Mouse (Mus musculus) mesoderm, embryonic 11.5 days (tissue): ENCODE measurements around the gene Ldlrap1.

ENCODE experiments used
- DNase-seq: peaks from one replicate; pipeline ENCODE4 v3.0.0-alpha.2; 2012; ENCODE audit warnings: low read depth, low spot score

The Ldlrap1 gene

DNA sequence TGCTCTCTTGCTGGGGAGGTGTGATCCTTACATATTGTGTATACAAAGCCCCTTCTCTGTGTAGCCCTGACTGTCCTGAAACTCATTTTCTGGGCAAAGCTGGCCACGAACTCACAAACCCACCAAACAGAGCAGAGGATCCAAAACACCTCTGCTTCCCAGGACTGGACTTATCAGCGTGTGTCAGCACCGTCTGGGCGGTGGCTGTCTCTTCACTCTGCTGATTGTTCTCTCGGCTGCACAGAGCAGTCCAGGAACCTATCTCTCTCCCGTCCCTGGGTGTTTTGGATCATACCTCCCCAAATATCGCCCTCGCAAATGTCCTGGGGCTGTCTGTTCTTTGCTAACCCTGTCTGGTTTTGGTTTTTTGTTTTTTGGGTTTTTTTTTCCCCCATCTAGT lies 48.3 kb downstream of the Ldlrap1 start:
- no peak for DNase-seq

DNA sequence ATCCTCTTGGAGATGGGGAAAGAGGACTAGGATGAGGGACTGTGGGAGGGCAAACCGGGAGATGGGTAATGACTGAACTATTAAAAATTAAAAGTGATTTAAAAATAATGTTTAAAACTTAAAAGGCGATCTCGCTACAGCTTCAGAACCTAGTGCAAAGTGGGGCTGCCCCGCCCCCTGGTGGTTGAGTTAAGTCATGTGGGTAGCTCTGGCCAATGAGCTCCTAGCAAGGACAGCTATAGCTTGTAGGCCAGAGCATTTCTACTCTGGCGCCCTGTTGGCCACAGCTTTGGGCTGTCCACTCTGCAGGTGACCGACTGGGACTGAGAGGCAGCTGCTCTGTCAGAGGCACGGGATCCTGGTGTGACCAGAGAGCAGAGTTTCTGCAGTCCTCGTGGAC lies 53.9 kb downstream of the Ldlrap1 start:
- DNase-seq, result peak; percentile 82

DNA sequence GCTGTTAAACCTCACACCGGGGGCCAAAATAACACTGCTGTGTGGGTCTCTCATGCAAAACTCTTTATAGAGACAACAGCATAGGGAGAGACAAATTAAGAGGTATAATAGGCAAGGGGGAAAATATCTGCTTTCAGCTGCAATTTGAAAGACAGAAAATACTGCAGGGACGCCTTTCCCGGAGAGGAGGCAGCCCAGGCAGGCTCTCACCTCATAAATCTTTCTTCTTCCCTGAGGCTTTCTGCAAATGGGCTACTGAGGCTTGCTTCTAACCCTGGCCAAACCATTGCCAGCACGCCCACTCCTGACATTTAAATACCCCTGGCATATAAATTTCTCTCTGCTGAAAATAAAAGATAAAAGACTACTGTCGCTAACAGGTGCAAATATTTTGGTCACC lies 62.5 kb downstream of the Ldlrap1 start:
- no peak for DNase-seq

DNA sequence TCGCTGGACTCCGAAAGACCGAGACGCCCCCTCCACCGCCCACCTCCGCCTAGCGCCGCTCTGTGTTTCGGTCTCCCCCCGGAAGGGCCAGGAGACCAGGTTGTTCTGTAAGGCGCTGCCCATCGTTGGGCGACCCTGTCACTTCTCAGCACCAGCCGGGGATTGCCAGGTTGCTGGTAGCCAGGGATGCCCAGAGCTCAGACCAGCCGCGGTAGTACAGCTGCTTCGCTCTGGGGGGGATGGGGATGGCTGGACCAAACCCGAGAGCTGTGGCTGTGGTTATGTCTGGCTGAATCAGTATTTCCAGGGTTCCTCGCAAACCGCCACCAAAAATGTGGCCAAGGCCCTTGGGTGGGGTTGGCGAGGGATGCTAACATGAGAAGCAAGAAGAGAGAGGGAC lies 63.2 kb downstream of the Ldlrap1 start:
- DNase-seq, result no peak

DNA sequence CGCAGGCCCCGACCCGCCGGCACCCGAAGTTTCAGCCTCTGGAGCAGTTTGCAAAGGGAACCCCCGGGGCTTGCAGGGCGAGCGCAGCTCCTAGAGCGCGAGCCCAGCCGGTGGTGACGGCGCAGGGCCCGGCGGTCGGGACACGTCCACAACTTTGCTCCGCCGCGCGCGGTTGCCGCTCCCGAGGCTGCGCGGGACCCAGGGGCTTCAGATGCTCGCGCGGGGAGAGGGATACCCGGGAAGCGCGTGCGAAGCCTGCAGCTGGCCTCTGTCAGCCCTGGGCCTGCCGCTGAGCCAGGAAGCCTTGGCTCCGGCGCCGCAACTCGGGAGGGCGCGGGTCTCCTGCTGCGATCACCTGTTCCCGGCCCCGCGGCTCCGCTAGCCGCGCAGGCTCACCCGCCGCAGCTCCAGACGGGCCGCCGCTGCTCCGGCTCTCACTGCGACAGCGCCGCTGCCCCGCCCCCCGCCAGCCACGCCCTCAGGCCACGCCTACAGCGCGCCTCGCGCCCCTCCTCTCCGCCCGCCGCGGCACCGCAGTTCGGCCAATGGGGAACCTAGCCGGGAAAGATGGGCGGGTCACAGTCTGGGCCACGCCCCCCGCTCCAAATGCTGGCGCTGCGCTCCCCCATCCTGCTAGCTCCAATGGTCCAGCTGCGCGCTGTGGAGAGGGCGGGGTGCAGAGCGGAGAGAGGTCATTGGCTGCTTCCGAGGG lies 63.8 kb downstream of the Ldlrap1 start, which contains the start of gene Man1c1:
Man1c1 (minus strand) TSS at position 456 of the 712 bp plus-strand sequence.
- DNase-seq, result peak; percentile 99

DNA sequence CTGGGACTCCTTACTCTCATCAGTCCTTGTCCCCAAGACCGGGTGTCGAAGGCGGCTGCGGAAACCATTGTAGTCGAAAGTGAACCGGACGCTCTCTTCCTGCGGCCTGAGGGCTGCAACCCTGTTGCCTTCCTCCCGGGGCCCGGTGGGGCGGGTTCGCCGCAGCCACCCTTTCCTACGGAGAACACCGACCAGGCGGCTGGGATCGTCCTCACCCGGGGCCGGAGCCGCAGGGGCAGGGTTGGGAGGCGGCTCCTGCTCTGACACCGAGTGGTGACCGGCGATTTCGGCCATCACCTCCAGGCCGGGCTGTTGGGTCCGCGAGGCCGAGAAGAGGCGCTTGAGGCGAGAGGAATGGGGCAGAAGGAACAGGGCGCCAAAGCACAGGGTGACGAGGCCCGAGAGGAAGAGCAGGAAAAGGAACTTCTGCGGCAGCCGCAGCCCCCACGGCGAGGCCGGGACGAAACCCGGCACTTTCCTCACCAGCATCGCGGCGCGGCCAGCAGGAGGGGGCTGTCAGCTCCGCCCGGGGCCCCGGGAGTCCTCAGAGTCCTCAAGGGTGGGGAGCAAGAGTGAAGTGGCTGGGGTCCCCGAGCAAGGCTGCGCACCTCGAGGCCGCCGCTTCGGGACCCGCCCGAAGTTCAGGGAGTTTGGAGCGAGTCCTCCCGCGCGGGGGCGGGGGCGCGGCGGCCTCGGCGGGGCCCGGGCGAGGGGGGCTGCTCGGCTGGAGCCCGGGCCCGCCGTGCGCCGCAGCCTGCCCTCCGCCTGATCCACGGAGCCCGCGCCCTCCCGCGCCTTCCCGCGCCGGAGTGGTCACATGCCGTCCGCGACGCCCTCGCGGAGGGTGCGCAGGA lies 64.6 kb downstream of the Ldlrap1 start:
- no peak for DNase-seq

DNA sequence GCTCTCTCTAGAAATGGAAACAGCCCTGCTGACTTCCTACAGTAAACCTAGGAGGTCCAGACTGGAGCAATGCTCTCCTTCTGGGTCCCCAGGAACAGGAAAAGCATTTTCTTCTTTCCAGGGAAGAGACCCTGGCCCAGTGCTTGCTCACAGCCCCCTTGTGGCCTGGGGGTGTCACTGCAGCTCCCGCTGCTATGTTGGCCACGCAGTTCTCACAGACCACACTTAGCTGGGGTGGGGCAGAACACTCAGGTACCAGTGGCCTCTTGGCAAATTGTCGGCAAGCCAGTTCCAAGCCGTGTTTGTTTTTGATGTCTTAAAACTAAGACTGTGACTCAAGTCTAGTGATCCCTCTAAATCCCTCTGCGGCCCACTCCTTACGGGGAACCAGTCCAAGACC lies 65.9 kb downstream of the Ldlrap1 start:
- peak; percentile 84 for DNase-seq

DNA sequence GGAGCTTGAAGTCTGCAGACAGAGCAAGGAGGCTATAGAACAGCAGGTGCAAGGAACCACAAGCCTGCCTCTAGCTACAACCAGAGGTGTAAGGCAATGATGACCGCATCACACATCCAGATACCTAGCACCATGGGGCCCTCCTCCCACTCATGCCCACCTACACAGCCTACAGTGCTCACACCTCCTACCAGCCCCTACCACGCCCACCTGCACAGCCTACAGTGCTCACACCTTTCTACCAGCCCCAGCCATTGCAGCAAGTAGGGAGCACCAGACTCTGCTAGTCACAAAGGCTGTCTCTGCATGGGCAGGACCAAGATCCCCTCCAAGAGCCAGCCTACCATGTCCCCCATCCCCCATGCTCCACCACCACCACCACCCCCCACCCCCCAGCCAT lies 66.9 kb downstream of the Ldlrap1 start:
- no peak for DNase-seq

DNA sequence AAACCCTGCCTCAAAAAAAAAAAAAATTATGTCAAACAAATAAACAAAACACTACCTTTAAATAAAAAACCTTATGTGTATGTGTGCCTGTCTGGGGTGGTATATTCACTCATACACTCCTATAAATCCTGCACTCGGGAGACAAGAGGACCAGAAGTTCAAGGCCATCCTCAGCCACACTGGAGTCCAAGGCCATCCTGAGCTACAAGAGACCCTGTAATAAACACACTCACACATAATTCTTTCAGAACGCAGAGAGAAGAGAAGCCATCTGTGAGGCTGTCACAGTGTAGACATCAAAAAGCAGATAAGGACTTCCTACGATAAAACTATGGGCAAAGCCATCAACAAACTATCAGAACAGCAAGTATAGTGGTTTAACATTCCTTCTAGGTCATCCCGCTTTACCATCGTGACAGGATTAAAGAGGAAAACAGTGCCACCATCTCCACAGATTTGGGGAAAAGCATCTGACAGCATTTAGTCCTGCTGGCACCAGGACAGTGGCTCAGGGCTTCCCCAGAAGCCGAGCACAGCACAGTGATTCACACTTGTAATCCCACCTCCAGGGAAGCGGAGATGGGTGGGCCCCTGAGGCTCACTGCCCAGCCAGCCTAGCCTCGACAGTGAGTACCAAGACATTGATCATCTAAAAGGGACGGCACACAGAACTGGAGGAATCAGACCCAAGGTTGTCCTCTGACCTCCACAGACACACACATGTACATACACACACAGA lies 74.5 kb downstream of the Ldlrap1 start:
- DNase-seq, result no peak

DNA sequence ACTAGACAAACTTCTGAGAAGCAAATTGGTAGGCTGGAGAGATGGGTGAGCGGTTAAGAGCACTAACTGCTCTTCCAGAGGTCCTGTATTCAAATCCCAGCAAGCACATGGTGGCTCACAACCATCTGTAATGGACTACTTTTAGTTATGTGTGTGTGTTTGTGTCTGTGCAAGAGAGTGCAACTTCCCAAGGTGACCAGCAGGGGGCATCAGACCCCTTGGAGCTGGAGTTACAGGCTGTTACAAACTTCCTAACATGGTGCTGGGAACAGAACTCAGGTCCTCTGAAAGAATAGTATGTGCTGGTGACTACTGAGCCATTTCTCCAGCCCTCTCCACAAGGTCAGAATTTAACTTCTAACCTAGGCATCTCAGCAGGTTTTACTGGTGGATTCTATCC lies 75.4 kb downstream of the Ldlrap1 start:
- DNase-seq, result no peak
